Mouse (Mus musculus) brain, embryonic 14.5 days (tissue): ENCODE measurements around the gene Mpg.

ENCODE experiments used
- CTCF ChIP-seq: fragments of 200-500 bp; IDR thresholded peaks from 2 replicates; pipeline ENCODE4 v1.5.1; 2012; ENCODE audit warnings: inconsistent platforms, mild to moderate bottlenecking, moderate library complexity, borderline replicate concordance; ENCODE audit not compliant: insufficient read depth, insufficient read length; ENCODE audit errors: extremely low read depth
- POLR2A ChIP-seq: fragments of 200-500 bp; IDR thresholded peaks from 2 replicates; pipeline ENCODE4 v1.6.1; 2012; ENCODE audit warnings: mild to moderate bottlenecking, inconsistent platforms, borderline replicate concordance; ENCODE audit not compliant: poor library complexity, insufficient read depth, insufficient read length, severe bottlenecking; ENCODE audit errors: extremely low read depth

- no peak for TF ChIP-seq POLR2A
- TF ChIP-seq CTCF, result no peak
Measured at GRCm38 (mm10) chr11:32181246-32181645, 45.1 kb upstream of the Mpg start.
